Mouse (Mus musculus) liver, embryonic 16.5 days (tissue): Measurements from ENCODE around the gene Syt8. TPM values are rescaled to one million over a fixed set of nuclear protein-coding genes. Genes with fewer than 3 reads are reported as not detected.
"Not testable (repeated sequence)": the region's sequence is repeated elsewhere in the genome, so short reads cannot be mapped to it uniquely, and the experiment has no call there.

Source experiments
- ATAC-seq: fragments of 200-750 bp; cut with Nextera tagmentation; 2 replicates; pipeline ENCODE4 v1.8.0; 2017; ENCODE audit warnings: low read depth, mild to moderate bottlenecking, moderate number of reproducible peaks, moderate library complexity
- H3K27ac ChIP-seq: fragments of 300-500 bp; sonication (generic); 2 replicates; pipeline ENCODE4 v1.5.1; 2014; ENCODE audit warnings: mild to moderate bottlenecking, low read length
- H3K27me3 ChIP-seq: fragments of 300-500 bp; sonication (generic); 2 replicates; pipeline ENCODE4 v1.6.1; 2014; ENCODE audit warnings: low read depth, low read length, mixed read lengths; ENCODE audit not compliant: control insufficient read depth, insufficient read depth
- H3K36me3 ChIP-seq: fragments of 300-500 bp; sonication (generic); 2 replicates; pipeline ENCODE4 v1.6.1; 2014; ENCODE audit warnings: mild to moderate bottlenecking; ENCODE audit not compliant: control insufficient read depth, insufficient read depth
- H3K4me1 ChIP-seq: fragments of 300-500 bp; sonication (generic); 2 replicates; pipeline ENCODE4 v1.6.1; 2014; ENCODE audit warnings: low read depth, low read length, mixed read lengths; ENCODE audit not compliant: control insufficient read depth
- H3K4me2 ChIP-seq: fragments of 300-500 bp; sonication (generic); 2 replicates; pipeline ENCODE4 v1.6.1; 2014; ENCODE audit warnings: low read depth, low read length, mixed read lengths
- H3K4me3 ChIP-seq: fragments of 300-500 bp; sonication (generic); 2 replicates; pipeline ENCODE4 v1.5.1; 2014; ENCODE audit warnings: low read depth, mild to moderate bottlenecking, low read length
- H3K9ac ChIP-seq: fragments of 300-500 bp; sonication (generic); 2 replicates; pipeline ENCODE4 v1.6.1; 2014; ENCODE audit warnings: low read depth, low read length
- H3K9me3 ChIP-seq: fragments of 300-500 bp; sonication (generic); replicated peaks from 2 replicates; pipeline ENCODE4 v1.6.1; 2016; ENCODE audit warnings: low read length; ENCODE audit not compliant: control insufficient read depth
- WGBS: fragments of 180-500 bp; shearing (Covaris S2); extraction: QIAGEN DNeasy Blood & Tissue Kit; methylation state at CpG from one replicate; pipeline ENCODE4 v1.1.7; 2014; ENCODE audit not compliant: insufficient replicate concordance; 5-methylcytosine and 5-hydroxymethylcytosine counted together
- polyA plus RNA-seq: library from polyadenylated mRNA; unstranded; fragments of >200 nt; fragmentation: Nextera tagmentation; extraction: Ambion mirVana; gene quantifications from 2 replicates; pipeline ENCODE4 v1.2.1, GENCODE M21; 2015

Gene Syt8
- polyA plus RNA-seq, 1 experiment from 2014 or later, result 0.14 TPM

- no peaks in the 10 kb centered on the region for H3K36me3 ChIP-seq
- 39% methylated on average over 4 of the region's 4 CpGs for WGBS
- ATAC-seq, result no peak
- peaks cover 2% of the 10 kb centered on the region for H3K4me1 ChIP-seq
- H3K27ac ChIP-seq, result no peak overlapping the region
- no peak overlapping the region for H3K9ac ChIP-seq
- H3K27me3 ChIP-seq, result no peaks in the 10 kb centered on the region
- no peak overlapping the region for H3K4me3 ChIP-seq
- H3K9me3 ChIP-seq, result no peaks in the 10 kb centered on the region
- no peak overlapping the region for H3K4me2 ChIP-seq
Observed at GRCm38 (mm10) chr7:142403591-142403990, 31.1 kb upstream of the Syt8 start.

- not testable (repeated sequence) for ATAC-seq, H3K9ac ChIP-seq, H3K9me3 ChIP-seq, H3K4me1 ChIP-seq, H3K4me2 ChIP-seq, H3K36me3 ChIP-seq, H3K4me3 ChIP-seq, H3K27ac ChIP-seq, H3K27me3 ChIP-seq
- WGBS, result 83% methylated on average over 5 of the region's 5 CpGs
Observed at GRCm38 (mm10) chr7:142405134-142405533, 29.5 kb upstream of the Syt8 start.

GRCm38 (mm10) chr7:142407935-142408334 is 26.7 kb upstream of the Syt8 start:
- Histone ChIP-seq H3K27me3 (no peaks in the 10 kb centered on the region), H3K4me2 (no peak overlapping the region), H3K4me1 (peaks cover 9% of the 10 kb centered on the region), H3K9ac (no peak overlapping the region), H3K4me3 (no peak overlapping the region), H3K36me3 (no peaks in the 10 kb centered on the region), H3K9me3 (no peaks in the 10 kb centered on the region), H3K27ac (no peak overlapping the region)
- ATAC-seq, result no peak
- WGBS, result 44% methylated on average over 4 of the region's 4 CpGs

- ATAC-seq, result no peak
- no peaks in the 10 kb centered on the region for H3K36me3 ChIP-seq
- H3K9me3 ChIP-seq, result no peaks in the 10 kb centered on the region
- H3K4me3 ChIP-seq, result no peak overlapping the region
- 79% methylated on average over 8 of the region's 8 CpGs for WGBS
- H3K9ac ChIP-seq, result no peak overlapping the region
- peaks cover 15% of the 10 kb centered on the region for H3K4me1 ChIP-seq
- no peak overlapping the region for H3K27ac ChIP-seq
- H3K27me3 ChIP-seq, result no peaks in the 10 kb centered on the region
- no peak overlapping the region for H3K4me2 ChIP-seq
Observed at GRCm38 (mm10) chr7:142408686-142409085, 26.0 kb upstream of the Syt8 start.

- 72% methylated on average over 3 of the region's 3 CpGs for WGBS
- peaks cover 14% of the 10 kb centered on the region for H3K4me1 ChIP-seq
- H3K4me2 ChIP-seq, result no peak overlapping the region
- H3K36me3 ChIP-seq, result no peaks in the 10 kb centered on the region
- no peak overlapping the region for H3K27ac ChIP-seq
- H3K27me3 ChIP-seq, result no peaks in the 10 kb centered on the region
- H3K4me3 ChIP-seq, result no peak overlapping the region
- ATAC-seq, result no peak
- no peaks in the 10 kb centered on the region for H3K9me3 ChIP-seq
- H3K9ac ChIP-seq, result no peak overlapping the region
Observed at GRCm38 (mm10) chr7:142409603-142410002, 25.0 kb upstream of the Syt8 start.

GRCm38 (mm10) chr7:142413285-142413684 is 21.4 kb upstream of the Syt8 start:
- Histone ChIP-seq H3K4me3 (no peak overlapping the region), H3K27ac (no peak overlapping the region), H3K27me3 (no peaks in the 10 kb centered on the region), H3K9me3 (no peaks in the 10 kb centered on the region), H3K4me2 (no peak overlapping the region), H3K36me3 (no peaks in the 10 kb centered on the region), H3K4me1 (peaks cover 14% of the 10 kb centered on the region), H3K9ac (no peak overlapping the region)
- 33% methylated on average over 6 of the region's 6 CpGs for WGBS
- ATAC-seq, result peak; percentile 84

- WGBS, result 51% methylated on average over 4 of the region's 4 CpGs
- no peak for ATAC-seq
- no peak overlapping the region for H3K9ac ChIP-seq
- no peak overlapping the region for H3K27ac ChIP-seq
- H3K9me3 ChIP-seq, result no peaks in the 10 kb centered on the region
- peaks cover 23% of the 10 kb centered on the region for H3K4me1 ChIP-seq
- H3K4me3 ChIP-seq, result no peak overlapping the region
- no peak overlapping the region for H3K4me2 ChIP-seq
- no peaks in the 10 kb centered on the region for H3K36me3 ChIP-seq
- H3K27me3 ChIP-seq, result no peaks in the 10 kb centered on the region
Observed at GRCm38 (mm10) chr7:142415314-142415713, 19.3 kb upstream of the Syt8 start.

- peaks cover 32% of the 10 kb centered on the region for H3K4me1 ChIP-seq
- no peak overlapping the region for H3K9ac ChIP-seq
- no peak overlapping the region for H3K4me2 ChIP-seq
- H3K27ac ChIP-seq, result no peak overlapping the region
- H3K36me3 ChIP-seq, result no peaks in the 10 kb centered on the region
- ATAC-seq, result no peak
- no peaks in the 10 kb centered on the region for H3K9me3 ChIP-seq
- no peak overlapping the region for H3K4me3 ChIP-seq
- H3K27me3 ChIP-seq, result no peaks in the 10 kb centered on the region
- 79% methylated on average over 3 of the region's 3 CpGs for WGBS
Observed at GRCm38 (mm10) chr7:142416225-142416624, 18.4 kb upstream of the Syt8 start.

- no peak for ATAC-seq
- no peaks in the 10 kb centered on the region for H3K36me3 ChIP-seq
- no peak overlapping the region for H3K9ac ChIP-seq
- H3K27ac ChIP-seq, result peak overlapping the region; percentile 13; the same call in 1 of the 2 replicates
- peaks cover 42% of the 10 kb centered on the region for H3K4me1 ChIP-seq
- WGBS, result 94% methylated on average over 2 of the region's 2 CpGs
- no peak overlapping the region for H3K4me2 ChIP-seq
- no peaks in the 10 kb centered on the region for H3K27me3 ChIP-seq
- H3K4me3 ChIP-seq, result no peak overlapping the region
- H3K9me3 ChIP-seq, result no peaks in the 10 kb centered on the region
Observed at GRCm38 (mm10) chr7:142418027-142418426, 16.6 kb upstream of the Syt8 start.
